Mouse (Mus musculus): ENCODE data around the gene Kcnj12. TPM values are rescaled to one million over a fixed set of nuclear protein-coding genes. Genes with fewer than 3 reads are reported as not detected.
A peak's percentile ranks its signal among the peaks of the same experiment; 100 is the strongest.

The Kcnj12 gene
- polyA plus RNA-seq, 1 experiment = 12.5 TPM

- H3K79me2 ChIP-seq (ENCODE audit: control insufficient read depth, insufficient read depth) = no peaks in the 10 kb centered on the region
- H3K36me3 ChIP-seq (ENCODE audit: control insufficient read depth, insufficient read depth) = no peaks in the 10 kb centered on the region
- TF ChIP-seq TCF12 (IDR thresholded peaks at IDR 0.05; ENCODE audit: insufficient read depth, poor library complexity, severe bottlenecking) (no peak), POLR2A (IDR thresholded peaks at IDR 0.05; ENCODE audit: insufficient read length, low read depth) (no peak), CEBPB (IDR thresholded peaks at IDR 0.05; ENCODE audit: insufficient read depth, poor library complexity, severe bottlenecking) (no peak), MYOD1 (IDR thresholded peaks at IDR 0.05; ENCODE audit: control insufficient read depth in 1 of 3, insufficient read length in 2 of 3, low read depth in 2 of 3) (no peak), USF1 (IDR thresholded peaks at IDR 0.05; ENCODE audit: low read depth) (no peak), REST (IDR thresholded peaks at IDR 0.05; ENCODE audit: insufficient read depth, insufficient read length) (no peak), TCF3 (IDR thresholded peaks at IDR 0.05; ENCODE audit: insufficient read length, low read depth) (no peak), E2F4 (IDR thresholded peaks at IDR 0.05; ENCODE audit: insufficient read depth) (no peak), MYOG (IDR thresholded peaks at IDR 0.05; ENCODE audit: control insufficient read depth in 1 of 3, insufficient read depth in 1 of 3, insufficient read length in 2 of 3, low read depth in 2 of 3) (no peak), MAX (IDR thresholded peaks at IDR 0.05; ENCODE audit: low read depth) (no peak), SRF (IDR thresholded peaks at IDR 0.05; ENCODE audit: control insufficient read depth, insufficient read length, low read depth) (no peak), POLR2AphosphoS2 (IDR thresholded peaks at IDR 0.05; ENCODE audit: insufficient read length, low read depth) (no peak)
- H3K27me3 ChIP-seq (ENCODE audit: control insufficient read depth, insufficient read depth, insufficient read length) = peaks cover 4% of the 10 kb centered on the region
- H3K4me3 ChIP-seq = no peak overlapping the region
- no peak overlapping the region for H3ac ChIP-seq (ENCODE audit: control insufficient read depth, insufficient read length)
- peak overlapping the region; percentile 56 for H3K4me2 ChIP-seq (ENCODE audit: low read depth)
These were observed 82.0 kb downstream of the Kcnj12 start for GRCm38 (mm10) chr11:61104241-61104901.

GRCm38 (mm10) chr11:61108911-61109361, 86.6 kb downstream of the Kcnj12 start:
- TF ChIP-seq SRF (IDR thresholded peaks at IDR 0.05; ENCODE audit: control insufficient read depth, insufficient read length, low read depth) (no peak), TCF12 (IDR thresholded peaks at IDR 0.05; ENCODE audit: insufficient read depth, poor library complexity, severe bottlenecking) (no peak), E2F4 (IDR thresholded peaks at IDR 0.05; ENCODE audit: insufficient read depth) (no peak), USF1 (IDR thresholded peaks at IDR 0.05; ENCODE audit: low read depth) (no peak)
- Histone ChIP-seq H3K4me3 (no peak overlapping the region), H3K36me3 (ENCODE audit: control insufficient read depth, insufficient read depth) (no peaks in the 10 kb centered on the region), H3K79me2 (ENCODE audit: control insufficient read depth, insufficient read depth) (no peaks in the 10 kb centered on the region), H3ac (ENCODE audit: control insufficient read depth, insufficient read length) (no peak overlapping the region), H3K4me2 (ENCODE audit: low read depth) (no peak overlapping the region), H3K27me3 (ENCODE audit: control insufficient read depth, insufficient read depth, insufficient read length) (peaks cover 4% of the 10 kb centered on the region)

GRCm38 (mm10) chr11:61109707-61110106, 87.3 kb downstream of the Kcnj12 start:
- Histone ChIP-seq H3ac (ENCODE audit: control insufficient read depth, insufficient read length) (no peak overlapping the region), H3K36me3 (ENCODE audit: control insufficient read depth, insufficient read depth) (no peaks in the 10 kb centered on the region), H3K27me3 (ENCODE audit: control insufficient read depth, insufficient read depth, insufficient read length) (peaks cover 4% of the 10 kb centered on the region), H3K4me2 (ENCODE audit: low read depth) (no peak overlapping the region), H3K79me2 (ENCODE audit: control insufficient read depth, insufficient read depth) (no peaks in the 10 kb centered on the region), H3K4me3 (no peak overlapping the region)
- TF ChIP-seq CEBPB (IDR thresholded peaks at IDR 0.05; ENCODE audit: insufficient read depth, poor library complexity, severe bottlenecking) (no peak), SRF (IDR thresholded peaks at IDR 0.05; ENCODE audit: control insufficient read depth, insufficient read length, low read depth) (no peak), REST (IDR thresholded peaks at IDR 0.05; ENCODE audit: insufficient read depth, insufficient read length) (no peak), USF1 (IDR thresholded peaks at IDR 0.05; ENCODE audit: low read depth) (no peak), TCF12 (IDR thresholded peaks at IDR 0.05; ENCODE audit: insufficient read depth, poor library complexity, severe bottlenecking) (no peak), MAX (IDR thresholded peaks at IDR 0.05; ENCODE audit: low read depth) (no peak)

- Histone ChIP-seq H3K79me2 (ENCODE audit: control insufficient read depth, insufficient read depth) (no peaks in the 10 kb centered on the region), H3K4me2 (ENCODE audit: low read depth) (no peak overlapping the region), H3ac (ENCODE audit: control insufficient read depth, insufficient read length) (no peak overlapping the region), H3K4me3 (no peak overlapping the region), H3K36me3 (ENCODE audit: control insufficient read depth, insufficient read depth) (no peaks in the 10 kb centered on the region), H3K27me3 (ENCODE audit: control insufficient read depth, insufficient read depth, insufficient read length) (peaks cover 4% of the 10 kb centered on the region)
- TF ChIP-seq CEBPB (IDR thresholded peaks at IDR 0.05; ENCODE audit: insufficient read depth, poor library complexity, severe bottlenecking) = no peak
- TF ChIP-seq MYOG (IDR thresholded peaks at IDR 0.05; ENCODE audit: control insufficient read depth in 1 of 3, insufficient read depth in 1 of 3, insufficient read length in 2 of 3, low read depth in 2 of 3) = no peak
- no peak for TF ChIP-seq SRF (IDR thresholded peaks at IDR 0.05; ENCODE audit: control insufficient read depth, insufficient read length, low read depth)
- TF ChIP-seq TCF3 (IDR thresholded peaks at IDR 0.05; ENCODE audit: insufficient read length, low read depth) = no peak
- TF ChIP-seq USF1 (IDR thresholded peaks at IDR 0.05; ENCODE audit: low read depth) = no peak
- TF ChIP-seq REST (IDR thresholded peaks at IDR 0.05; ENCODE audit: insufficient read depth, insufficient read length) = no peak
- TF ChIP-seq MAX (IDR thresholded peaks at IDR 0.05; ENCODE audit: low read depth) = no peak
- TF ChIP-seq E2F4 (IDR thresholded peaks at IDR 0.05; ENCODE audit: insufficient read depth) = no peak
- TF ChIP-seq POLR2AphosphoS2 (IDR thresholded peaks at IDR 0.05; ENCODE audit: insufficient read length, low read depth) = no peak
- no peak for TF ChIP-seq MYOD1 (IDR thresholded peaks at IDR 0.05; ENCODE audit: control insufficient read depth in 1 of 3, insufficient read length in 2 of 3, low read depth in 2 of 3)
- no peak for TF ChIP-seq POLR2A (IDR thresholded peaks at IDR 0.05; ENCODE audit: insufficient read length, low read depth)
- no peak for TF ChIP-seq TCF12 (IDR thresholded peaks at IDR 0.05; ENCODE audit: insufficient read depth, poor library complexity, severe bottlenecking)
These were observed 87.7 kb downstream of the Kcnj12 start for GRCm38 (mm10) chr11:61110113-61110512.

- Histone ChIP-seq H3K4me3 (no peak overlapping the region), H3K27me3 (ENCODE audit: control insufficient read depth, insufficient read depth, insufficient read length) (peaks cover 3% of the 10 kb centered on the region), H3K36me3 (ENCODE audit: control insufficient read depth, insufficient read depth) (no peaks in the 10 kb centered on the region), H3ac (ENCODE audit: control insufficient read depth, insufficient read length) (no peak overlapping the region), H3K79me2 (ENCODE audit: control insufficient read depth, insufficient read depth) (no peaks in the 10 kb centered on the region), H3K4me2 (ENCODE audit: low read depth) (no peak overlapping the region)
- TF ChIP-seq MYOG (IDR thresholded peaks at IDR 0.05; ENCODE audit: control insufficient read depth in 1 of 3, insufficient read depth in 1 of 3, insufficient read length in 2 of 3, low read depth in 2 of 3) (no peak), TCF3 (IDR thresholded peaks at IDR 0.05; ENCODE audit: insufficient read length, low read depth) (no peak), E2F4 (IDR thresholded peaks at IDR 0.05; ENCODE audit: insufficient read depth) (no peak), USF1 (IDR thresholded peaks at IDR 0.05; ENCODE audit: low read depth) (no peak), POLR2AphosphoS2 (IDR thresholded peaks at IDR 0.05; ENCODE audit: insufficient read length, low read depth) (no peak), CEBPB (IDR thresholded peaks at IDR 0.05; ENCODE audit: insufficient read depth, poor library complexity, severe bottlenecking) (no peak), TCF12 (IDR thresholded peaks at IDR 0.05; ENCODE audit: insufficient read depth, poor library complexity, severe bottlenecking) (no peak), REST (IDR thresholded peaks at IDR 0.05; ENCODE audit: insufficient read depth, insufficient read length) (no peak)
These were observed 88.6 kb downstream of the Kcnj12 start for GRCm38 (mm10) chr11:61110928-61111327.
